Mouse (Mus musculus) neural tube, embryonic 13.5 days (tissue): ENCODE measurements around the gene Adi1. TPM values are rescaled to one million over a fixed set of nuclear protein-coding genes. Genes with fewer than 3 reads are reported as not detected.

Source experiments
- ATAC-seq: fragments of 200-750 bp; cut with Nextera tagmentation; 2 replicates; pipeline ENCODE4 v1.8.0; 2017; ENCODE audit warnings: low read depth, mild to moderate bottlenecking, moderate TSS enrichment, moderate library complexity
- H3K27ac ChIP-seq: fragments of 300-500 bp; sonication (generic); replicated peaks from 2 replicates; pipeline ENCODE4 v1.5.1; 2015; ENCODE audit warnings: moderate library complexity, mild to moderate bottlenecking, inconsistent platforms
- H3K27me3 ChIP-seq: fragments of 300-500 bp; sonication (generic); 2 replicates; pipeline ENCODE4 v1.6.1; 2015; ENCODE audit warnings: mild to moderate bottlenecking, inconsistent platforms
- H3K36me3 ChIP-seq: fragments of 300-500 bp; sonication (generic); 2 replicates; pipeline ENCODE4 v1.6.1; 2015; ENCODE audit warnings: mild to moderate bottlenecking, inconsistent platforms
- H3K4me1 ChIP-seq: fragments of 300-500 bp; sonication (generic); replicated peaks from 2 replicates; pipeline ENCODE4 v1.6.1; 2015; ENCODE audit warnings: inconsistent platforms
- H3K4me2 ChIP-seq: fragments of 300-500 bp; sonication (generic); 2 replicates; pipeline ENCODE4 v1.6.1; 2015; ENCODE audit warnings: inconsistent platforms, mild to moderate bottlenecking, moderate library complexity
- H3K4me3 ChIP-seq: fragments of 300-500 bp; sonication (generic); 2 replicates; pipeline ENCODE4 v1.5.1; 2015; ENCODE audit warnings: mild to moderate bottlenecking, inconsistent platforms
- H3K9ac ChIP-seq: fragments of 300-500 bp; sonication (generic); 2 replicates; pipeline ENCODE4 v1.6.1; 2015; ENCODE audit warnings: moderate library complexity, mild to moderate bottlenecking, inconsistent platforms
- H3K9me3 ChIP-seq: fragments of 300-500 bp; sonication (generic); 2 replicates; pipeline ENCODE4 v1.6.1; 2016; ENCODE audit warnings: inconsistent platforms
- WGBS: fragments of 180-500 bp; shearing (Covaris S2); methylation state at CpG from one replicate; pipeline ENCODE4 v1.1.7; 2015; 5-methylcytosine and 5-hydroxymethylcytosine counted together
- polyA plus RNA-seq: library from polyadenylated mRNA; unstranded; fragments of >200 nt; fragmentation: Nextera tagmentation; extraction: Ambion mirVana; gene quantifications from 2 replicates; pipeline ENCODE4 v1.2.1, GENCODE M21; 2015

Gene Adi1
- polyA plus RNA-seq, result 29.6 and 30.5 TPM in 2 replicates

GRCm38 (mm10) chr12:28675121-28675924 is at the start of gene Adi1:
Gene Adi1 (plus strand): TSS chr12:28675231.
- WGBS, result 3% methylated on average over 53 of the region's 53 CpGs
- peak within 1 kb of the TSS; percentile 74 for H3K9ac ChIP-seq
- ATAC-seq, result peak; percentile 99
- H3K4me1 ChIP-seq, result peaks cover 9% of the 10 kb centered on the region
- peak within 1 kb of the TSS; percentile 51 for H3K4me3 ChIP-seq
- H3K27ac ChIP-seq, result peak within 1 kb of the TSS; percentile 94
- no peaks in the 10 kb centered on the region for H3K9me3 ChIP-seq
- H3K27me3 ChIP-seq, result no peaks in the 10 kb centered on the region
- peak within 1 kb of the TSS; percentile 59 for H3K4me2 ChIP-seq
- H3K36me3 ChIP-seq, result 0 out of 2 replicates have a peak, but pooled peaks cover 4% of the 10 kb centered on the region

- no peak for ATAC-seq
- 85% methylated on average over 7 of the region's 7 CpGs for WGBS
Measured at GRCm38 (mm10) chr12:28625407-28625806, 49.6 kb upstream of the Adi1 start.

GRCm38 (mm10) chr12:28627092-28627491 is 47.9 kb upstream of the Adi1 start:
- H3K9me3 ChIP-seq, result no peaks in the 10 kb centered on the region
- no peak for ATAC-seq
- peaks cover 2% of the 10 kb centered on the region; the same call in 1 of the 2 replicates for H3K4me1 ChIP-seq
- H3K4me2 ChIP-seq, result no peak overlapping the region
- WGBS, result 76% methylated on average over 4 of the region's 4 CpGs
- H3K4me3 ChIP-seq, result no peak overlapping the region
- no peak overlapping the region for H3K9ac ChIP-seq
- H3K27me3 ChIP-seq, result no peaks in the 10 kb centered on the region
- peaks cover 43% of the 10 kb centered on the region for H3K36me3 ChIP-seq
- H3K27ac ChIP-seq, result no peak overlapping the region

More at GRCm38 (mm10) chr12:28625407-28625806, 49.6 kb upstream of the Adi1 start:
- Histone ChIP-seq H3K36me3 (peaks cover 26% of the 10 kb centered on the region), H3K4me1 (peaks cover 9% of the 10 kb centered on the region; the same call in 1 of the 2 replicates), H3K9me3 (no peaks in the 10 kb centered on the region), H3K27me3 (no peaks in the 10 kb centered on the region), H3K4me2 (no peak overlapping the region), H3K9ac (no peak overlapping the region), H3K4me3 (no peak overlapping the region), H3K27ac (no peak overlapping the region)

GRCm38 (mm10) chr12:28628436-28628835 is 46.6 kb upstream of the Adi1 start:
- Histone ChIP-seq H3K9me3 (no peaks in the 10 kb centered on the region), H3K27me3 (no peaks in the 10 kb centered on the region), H3K9ac (no peak overlapping the region), H3K4me3 (no peak overlapping the region), H3K4me1 (peaks cover 14% of the 10 kb centered on the region), H3K36me3 (peaks cover 56% of the 10 kb centered on the region), H3K27ac (no peak overlapping the region), H3K4me2 (no peak overlapping the region)
- no peak for ATAC-seq
- 93% methylated on average over 2 of the region's 2 CpGs for WGBS

GRCm38 (mm10) chr12:28635058-28635534 is 39.9 kb upstream of the Adi1 start:
- Histone ChIP-seq H3K27ac (peak overlapping the region; percentile 89), H3K4me3 (peak overlapping the region; percentile 95), H3K36me3 (peaks cover 39% of the 10 kb centered on the region), H3K4me2 (peak overlapping the region; percentile 88), H3K9me3 (no peaks in the 10 kb centered on the region), H3K9ac (peak overlapping the region; percentile 100), H3K4me1 (peaks cover 30% of the 10 kb centered on the region), H3K27me3 (no peaks in the 10 kb centered on the region)
- 2% methylated on average over 23 of the region's 23 CpGs for WGBS
- peak; percentile 23 for ATAC-seq

- Histone ChIP-seq H3K9me3 (no peaks in the 10 kb centered on the region), H3K27me3 (no peaks in the 10 kb centered on the region), H3K27ac (peak within 1 kb of the TSS; percentile 89), H3K4me3 (peak within 1 kb of the TSS; percentile 95), H3K4me1 (peaks cover 30% of the 10 kb centered on the region), H3K9ac (peak within 1 kb of the TSS; percentile 100), H3K4me2 (peak within 1 kb of the TSS; percentile 88), H3K36me3 (peaks cover 32% of the 10 kb centered on the region)
- 5% methylated on average over 69 of the region's 69 CpGs for WGBS
- ATAC-seq, result peak; percentile 97
Measured at GRCm38 (mm10) chr12:28635535-28636476, 39.2 kb upstream of the Adi1 start, which contains the start of gene Rps7. Gene Rps7 (minus strand): TSS chr12:28635953.

GRCm38 (mm10) chr12:28636543-28636942 is 38.5 kb upstream of the Adi1 start:
- H3K9ac ChIP-seq, result no peak overlapping the region
- H3K36me3 ChIP-seq, result peaks cover 25% of the 10 kb centered on the region
- ATAC-seq, result no peak
- no peaks in the 10 kb centered on the region for H3K9me3 ChIP-seq
- no peaks in the 10 kb centered on the region for H3K27me3 ChIP-seq
- 86% methylated on average over 6 of the region's 6 CpGs for WGBS
- H3K4me3 ChIP-seq, result peak overlapping the region; percentile 95
- H3K27ac ChIP-seq, result no peak overlapping the region
- peaks cover 30% of the 10 kb centered on the region for H3K4me1 ChIP-seq
- H3K4me2 ChIP-seq, result peak overlapping the region; percentile 88

- Histone ChIP-seq H3K4me3 (no peak overlapping the region), H3K4me2 (no peak overlapping the region), H3K4me1 (peaks cover 12% of the 10 kb centered on the region), H3K9me3 (no peaks in the 10 kb centered on the region), H3K27ac (no peak overlapping the region), H3K27me3 (peaks cover 10% of the 10 kb centered on the region; the same call in 1 of the 2 replicates), H3K36me3 (peaks cover 2% of the 10 kb centered on the region), H3K9ac (no peak overlapping the region)
- WGBS, result 67% methylated on average over 2 of the region's 2 CpGs
- ATAC-seq, result no peak
Measured at GRCm38 (mm10) chr12:28638778-28639177, 36.3 kb upstream of the Adi1 start.

GRCm38 (mm10) chr12:28649141-28650110 is 25.6 kb upstream of the Adi1 start, which contains the start of gene Rnaseh1:
Gene Rnaseh1 (plus strand): TSS chr12:28649602.
- Histone ChIP-seq H3K27me3 (peaks cover 3% of the 10 kb centered on the region; the same call in 1 of the 2 replicates), H3K36me3 (peaks cover 20% of the 10 kb centered on the region), H3K27ac (peak within 1 kb of the TSS; percentile 82), H3K9me3 (no peaks in the 10 kb centered on the region), H3K9ac (peak within 1 kb of the TSS; percentile 84), H3K4me1 (peaks cover 18% of the 10 kb centered on the region), H3K4me2 (peak within 1 kb of the TSS; percentile 91), H3K4me3 (peak within 1 kb of the TSS; percentile 89)
- peak; percentile 93 for ATAC-seq
- WGBS, result 2% methylated on average over 52 of the region's 52 CpGs

GRCm38 (mm10) chr12:28662628-28663027 is 12.4 kb upstream of the Adi1 start:
- H3K4me3 ChIP-seq, result no peak overlapping the region
- WGBS, result 84% methylated on average over 4 of the region's 4 CpGs
- no peaks in the 10 kb centered on the region for H3K27me3 ChIP-seq
- H3K4me2 ChIP-seq, result no peak overlapping the region
- no peaks in the 10 kb centered on the region for H3K4me1 ChIP-seq
- H3K9ac ChIP-seq, result no peak overlapping the region
- H3K9me3 ChIP-seq, result no peaks in the 10 kb centered on the region
- H3K36me3 ChIP-seq, result peaks cover 45% of the 10 kb centered on the region
- ATAC-seq, result no peak
- no peak overlapping the region for H3K27ac ChIP-seq

GRCm38 (mm10) chr12:28666734-28667133 is 8.3 kb upstream of the Adi1 start:
- no peak for ATAC-seq
- Histone ChIP-seq H3K27me3 (no peaks in the 10 kb centered on the region), H3K9ac (no peak overlapping the region), H3K4me3 (no peak overlapping the region), H3K9me3 (no peaks in the 10 kb centered on the region), H3K4me1 (no peaks in the 10 kb centered on the region), H3K36me3 (peaks cover 9% of the 10 kb centered on the region; the same call in 1 of the 2 replicates), H3K27ac (no peak overlapping the region), H3K4me2 (no peak overlapping the region)
- 68% methylated on average over 4 of the region's 4 CpGs for WGBS
